Mouse (Mus musculus) kidney, postnatal 0 days (tissue): ENCODE measurements at regions not wholly inside any gene's neighbourhood (a gene's known extent, or its start where the extent isn't known, plus 50 kb on each side); places are given as distances from the start of the nearest gene placed in this dataset.

Experiments used
- ATAC-seq: fragments of 200-750 bp; cut with Nextera tagmentation; replicated peaks from 2 replicates; pipeline ENCODE4 v1.8.0; 2017; ENCODE audit warnings: low read depth, moderate number of reproducible peaks, moderate TSS enrichment, moderate library complexity; ENCODE audit not compliant: low FRiP score
- DNase-seq: peaks from one replicate; pipeline ENCODE4 v3.0.0-alpha.2; 2016; ENCODE audit warnings: low spot score
- H3K27ac ChIP-seq: fragments of 300-500 bp; sonication (generic); 2 replicates; pipeline ENCODE4 v1.5.1; 2014; ENCODE audit warnings: mild to moderate bottlenecking
- H3K27me3 ChIP-seq: fragments of 300-500 bp; sonication (generic); 2 replicates; pipeline ENCODE4 v1.6.1; 2014; ENCODE audit warnings: low read length, mixed read lengths; ENCODE audit not compliant: insufficient read depth
- H3K36me3 ChIP-seq: fragments of 300-500 bp; sonication (generic); 2 replicates; pipeline ENCODE4 v1.6.1; 2014; ENCODE audit warnings: low read length, mixed read lengths; ENCODE audit not compliant: insufficient read depth
- H3K4me1 ChIP-seq: fragments of 300-500 bp; sonication (generic); replicated peaks from 2 replicates; pipeline ENCODE4 v1.6.1; 2014; ENCODE audit warnings: antibody characterized with exemption, low read length, mixed read lengths; ENCODE audit not compliant: insufficient read depth
- H3K4me2 ChIP-seq: fragments of 300-500 bp; sonication (generic); 2 replicates; pipeline ENCODE4 v1.6.1; 2014; ENCODE audit warnings: mild to moderate bottlenecking, low read length, moderate library complexity, mixed read lengths
- H3K4me3 ChIP-seq: fragments of 300-500 bp; sonication (generic); replicated peaks from 2 replicates; pipeline ENCODE4 v1.5.1; 2014; ENCODE audit warnings: low read depth, low read length
- H3K9ac ChIP-seq: fragments of 300-500 bp; sonication (generic); 2 replicates; pipeline ENCODE4 v1.6.1; 2014; ENCODE audit warnings: low read depth, low read length
- H3K9me3 ChIP-seq: fragments of 300-500 bp; sonication (generic); replicated peaks from 2 replicates; pipeline ENCODE4 v1.6.1; 2016; ENCODE audit warnings: low read length, inconsistent platforms, mixed read lengths
- CTCF ChIP-seq: IDR thresholded peaks from 2 replicates; pipeline ENCODE4 v1.5.1; 2016; ENCODE audit warnings: antibody characterized with exemption, low read depth, mild to moderate bottlenecking, moderate library complexity
- WGBS: fragments of 180-500 bp; shearing (Covaris S2); extraction: QIAGEN DNeasy Blood & Tissue Kit; methylation state at CpG from one replicate; pipeline ENCODE4 v1.1.7; 2014; 5-methylcytosine and 5-hydroxymethylcytosine counted together

DNA sequence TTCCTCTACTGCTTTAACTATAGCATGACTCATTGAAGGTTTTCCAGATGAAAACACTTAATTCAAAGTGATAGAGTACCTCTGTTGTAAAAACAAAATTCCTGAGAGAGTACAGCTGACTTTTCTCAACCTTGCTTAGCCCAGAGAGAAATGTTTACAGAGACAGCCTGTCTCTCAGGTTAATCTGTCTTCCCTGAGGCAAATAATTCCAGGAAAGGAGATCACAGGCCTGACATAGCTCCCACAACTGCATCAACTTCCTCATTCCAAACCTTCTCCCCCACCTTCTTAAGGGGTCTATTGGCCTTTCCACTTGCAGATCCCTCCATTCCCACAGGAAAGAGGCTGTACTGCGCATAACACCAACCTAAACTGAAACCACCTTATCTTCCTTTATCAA, 586.1 kb upstream of the Impad1 start:
- Histone ChIP-seq H3K4me2 (no peak overlapping the region), H3K9me3 (no peaks in the 10 kb centered on the region), H3K4me1 (no peaks in the 10 kb centered on the region), H3K27me3 (no peaks in the 10 kb centered on the region), H3K9ac (no peak overlapping the region), H3K4me3 (no peak overlapping the region), H3K36me3 (no peaks in the 10 kb centered on the region), H3K27ac (no peak overlapping the region)
- ATAC-seq, result no peak
- DNase-seq, result peak; percentile 31
- 65% methylated on average over 1 of the region's 1 CpGs for WGBS
- no peak for TF ChIP-seq CTCF

DNA sequence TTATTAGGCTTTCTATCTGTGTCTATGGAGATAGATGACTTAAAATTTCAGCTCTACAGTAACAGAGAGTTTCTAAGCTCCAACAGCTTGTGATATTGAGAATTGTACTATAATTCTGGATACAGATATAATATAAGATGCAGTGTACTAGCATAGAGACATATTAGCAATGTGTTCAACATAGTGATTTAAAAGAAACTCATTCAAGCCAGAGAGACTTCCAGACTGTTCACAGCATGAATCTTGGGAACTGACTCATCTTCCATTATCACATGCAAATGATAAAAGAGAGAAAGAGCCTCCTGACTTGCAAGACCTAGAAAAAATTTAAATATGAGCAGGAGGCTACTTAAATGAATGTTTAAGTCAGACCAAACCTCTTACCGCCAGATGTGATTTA, 565.1 kb upstream of the Impad1 start:
- no peak overlapping the region for H3K27ac ChIP-seq
- no peaks in the 10 kb centered on the region for H3K27me3 ChIP-seq
- H3K36me3 ChIP-seq, result no peaks in the 10 kb centered on the region
- no peak for DNase-seq
- 94% methylated on average over 1 of the region's 1 CpGs for WGBS
- H3K9me3 ChIP-seq, result no peaks in the 10 kb centered on the region
- ATAC-seq, result no peak
- H3K4me3 ChIP-seq, result no peak overlapping the region
- H3K4me2 ChIP-seq, result no peak overlapping the region
- no peaks in the 10 kb centered on the region for H3K4me1 ChIP-seq
- TF ChIP-seq CTCF, result no peak
- H3K9ac ChIP-seq, result no peak overlapping the region

- DNase-seq, result no peak
- ATAC-seq, result no peak
- Histone ChIP-seq H3K4me2 (no peak overlapping the region), H3K36me3 (no peaks in the 10 kb centered on the region), H3K4me1 (no peaks in the 10 kb centered on the region), H3K9ac (no peak overlapping the region), H3K4me3 (no peak overlapping the region), H3K27ac (no peak overlapping the region), H3K9me3 (no peaks in the 10 kb centered on the region), H3K27me3 (no peaks in the 10 kb centered on the region)
- 77% methylated on average over 3 of the region's 3 CpGs for WGBS
- TF ChIP-seq CTCF, result no peak
Measured at GRCm38 (mm10) chr4:5346226-5346625, 553.1 kb upstream of the Impad1 start.

- TF ChIP-seq CTCF, result no peak
- WGBS, result 92% methylated on average over 4 of the region's 4 CpGs
- Histone ChIP-seq H3K27me3 (no peaks in the 10 kb centered on the region), H3K9ac (no peak overlapping the region), H3K36me3 (no peaks in the 10 kb centered on the region), H3K4me2 (no peak overlapping the region), H3K4me3 (no peak overlapping the region), H3K27ac (no peak overlapping the region), H3K4me1 (no peaks in the 10 kb centered on the region), H3K9me3 (no peaks in the 10 kb centered on the region)
- DNase-seq (no peak), ATAC-seq (no peak)
Measured at GRCm38 (mm10) chr4:5344739-5345138, 551.6 kb upstream of the Impad1 start.

GRCm38 (mm10) chr4:5344311-5344710, 551.2 kb upstream of the Impad1 start:
- no peaks in the 10 kb centered on the region for H3K9me3 ChIP-seq
- DNase-seq (no peak), ATAC-seq (no peak)
- H3K4me1 ChIP-seq, result no peaks in the 10 kb centered on the region
- no peak overlapping the region for H3K4me3 ChIP-seq
- TF ChIP-seq CTCF, result no peak
- H3K27me3 ChIP-seq, result no peaks in the 10 kb centered on the region
- WGBS, result 82% methylated on average over 2 of the region's 2 CpGs
- H3K27ac ChIP-seq, result no peak overlapping the region
- no peak overlapping the region for H3K4me2 ChIP-seq
- H3K9ac ChIP-seq, result no peak overlapping the region
- H3K36me3 ChIP-seq, result no peaks in the 10 kb centered on the region

GRCm38 (mm10) chr4:5337158-5337896, 544.2 kb upstream of the Impad1 start:
- no peak for TF ChIP-seq CTCF
- H3K27ac ChIP-seq, result no peak overlapping the region
- DNase-seq, result peak; percentile 67

DNA sequence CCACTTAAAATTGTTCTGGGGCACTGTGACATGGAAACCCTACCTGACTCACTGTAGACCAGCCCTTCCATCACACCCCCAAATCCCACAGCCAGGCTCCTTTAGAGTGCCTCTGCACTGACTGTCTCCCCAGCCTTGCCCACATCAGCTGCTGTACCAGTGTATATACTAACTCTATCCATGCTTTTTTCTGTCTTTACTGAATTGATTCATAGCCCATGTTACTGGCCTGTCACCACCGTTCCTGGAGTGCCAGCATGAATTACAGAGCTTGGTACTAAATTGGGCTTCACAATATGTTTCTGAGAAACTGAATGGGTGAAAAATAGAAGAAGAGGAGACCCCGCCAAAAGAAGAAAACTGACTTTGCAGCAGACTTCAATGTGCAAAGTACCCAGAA, 541.9 kb upstream of the Impad1 start:
- no peak for TF ChIP-seq CTCF
- WGBS, result 71% methylated on average over 2 of the region's 2 CpGs
- H3K27me3 ChIP-seq, result no peaks in the 10 kb centered on the region
- DNase-seq, result no peak
- no peak for ATAC-seq
- no peak overlapping the region for H3K27ac ChIP-seq
- H3K4me2 ChIP-seq, result no peak overlapping the region
- H3K4me3 ChIP-seq, result no peak overlapping the region
- H3K4me1 ChIP-seq, result no peaks in the 10 kb centered on the region
- no peaks in the 10 kb centered on the region for H3K9me3 ChIP-seq
- no peak overlapping the region for H3K9ac ChIP-seq
- no peaks in the 10 kb centered on the region for H3K36me3 ChIP-seq

More at GRCm38 (mm10) chr4:5337158-5337896, 544.2 kb upstream of the Impad1 start:
- no peak; the same call in 1 of the 2 replicates for ATAC-seq
- no peak overlapping the region for H3K4me3 ChIP-seq
- no peaks in the 10 kb centered on the region for H3K27me3 ChIP-seq
- no peaks in the 10 kb centered on the region for H3K36me3 ChIP-seq
- 75% methylated on average over 4 of the region's 4 CpGs for WGBS
- no peaks in the 10 kb centered on the region for H3K9me3 ChIP-seq
- H3K4me1 ChIP-seq, result no peaks in the 10 kb centered on the region
- no peak overlapping the region for H3K9ac ChIP-seq
- H3K4me2 ChIP-seq, result no peak overlapping the region
